Mouse (Mus musculus): ENCODE measurements around the gene Cbx8. TPM values are rescaled to one million over a fixed set of nuclear protein-coding genes. Genes with fewer than 3 reads are reported as not detected.

Gene Cbx8
- total RNA-seq, 2 experiments from 2014 or later = 1.4 to 1.8 TPM

DNA sequence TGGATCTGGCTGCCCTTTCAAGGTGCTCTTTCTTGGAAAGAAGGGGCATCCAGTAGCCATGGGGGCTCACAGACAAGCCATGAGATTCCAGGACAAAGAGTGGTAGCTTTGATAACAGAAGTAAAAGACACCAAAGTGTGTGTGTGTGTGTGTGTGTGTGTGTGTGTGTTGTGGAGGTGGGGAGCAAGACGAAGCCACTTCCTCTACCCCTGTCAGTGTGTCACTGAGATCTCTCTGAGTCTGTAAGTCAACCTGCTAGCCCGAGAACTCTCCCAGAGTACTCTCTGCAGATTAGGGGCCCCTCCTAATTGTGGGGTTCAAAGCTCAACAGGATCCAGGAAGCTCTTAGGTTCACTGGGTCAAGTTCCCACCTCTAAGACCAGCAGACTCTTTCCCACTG lies 9.6 kb upstream of the Cbx8 start:
- no peak for DNase-seq

GRCm38 (mm10) chr11:119048133-119048510 lies 7.4 kb upstream of the Cbx8 start:
- DNase-seq = no peak

- no peak for DNase-seq
These were observed 6.7 kb upstream of the Cbx8 start for GRCm38 (mm10) chr11:119047261-119048132.

- DNase-seq = peak; percentile 70
These were observed 6.0 kb upstream of the Cbx8 start for GRCm38 (mm10) chr11:119046601-119047245.

DNA sequence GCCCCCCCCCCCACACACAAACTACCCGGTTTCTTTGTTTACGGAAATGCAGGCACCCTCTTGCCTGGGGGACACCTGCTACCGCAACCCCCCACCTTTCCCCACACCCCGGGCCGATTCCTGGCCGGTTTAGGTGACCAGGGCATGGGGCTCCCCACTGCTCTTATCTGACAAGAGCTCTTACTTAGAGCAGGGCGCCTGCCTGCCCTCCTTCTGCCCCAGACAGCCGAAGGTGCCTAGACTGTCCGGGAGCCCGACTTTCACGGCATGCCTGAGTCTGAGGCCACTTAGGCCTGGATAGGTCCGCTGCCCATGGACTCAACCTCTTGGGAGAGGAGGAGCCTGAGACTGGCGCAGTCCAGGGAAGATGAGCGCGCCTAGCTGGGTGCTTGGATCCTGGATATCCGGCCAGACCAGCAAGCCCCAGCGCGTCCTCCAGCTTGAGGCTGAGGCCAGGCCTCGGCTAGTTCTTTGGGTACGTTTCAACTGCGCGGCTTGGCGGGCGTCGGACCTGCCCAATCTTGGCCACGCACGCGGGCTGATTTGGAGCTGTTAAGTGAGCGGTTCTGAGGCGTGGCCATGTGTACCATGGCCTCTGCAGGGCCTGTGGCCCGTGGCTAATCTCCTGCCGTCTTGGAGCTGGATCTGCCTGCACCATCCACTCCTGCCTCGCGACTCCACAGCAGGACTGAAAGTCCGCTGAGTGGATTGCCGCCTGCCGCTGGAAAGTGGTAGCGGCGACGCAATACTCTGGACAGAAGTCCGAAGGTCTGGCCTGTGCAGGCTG lies 4.0 kb upstream of the Cbx8 start:
- DNase-seq = no peak

- no peak for DNase-seq
These were observed 3.2 kb upstream of the Cbx8 start for GRCm38 (mm10) chr11:119043761-119044550.

DNA sequence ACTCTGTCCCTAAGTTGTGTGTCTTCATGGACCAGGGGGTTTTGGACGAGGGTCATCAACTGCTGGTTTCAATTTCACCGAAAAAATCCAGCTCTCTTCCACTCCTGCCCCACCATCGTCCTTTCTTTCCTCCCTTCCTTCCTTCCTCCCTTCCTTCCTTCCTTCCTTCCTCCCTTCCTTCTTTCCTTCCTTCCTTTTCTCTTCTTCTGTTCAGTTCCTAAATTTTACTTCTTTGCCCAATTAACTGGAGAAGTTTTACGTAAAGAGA lies 2.4 kb upstream of the Cbx8 start:
- DNase-seq = no peak

GRCm38 (mm10) chr11:119042466-119043272 lies 1.9 kb upstream of the Cbx8 start:
- no peak for DNase-seq

DNA sequence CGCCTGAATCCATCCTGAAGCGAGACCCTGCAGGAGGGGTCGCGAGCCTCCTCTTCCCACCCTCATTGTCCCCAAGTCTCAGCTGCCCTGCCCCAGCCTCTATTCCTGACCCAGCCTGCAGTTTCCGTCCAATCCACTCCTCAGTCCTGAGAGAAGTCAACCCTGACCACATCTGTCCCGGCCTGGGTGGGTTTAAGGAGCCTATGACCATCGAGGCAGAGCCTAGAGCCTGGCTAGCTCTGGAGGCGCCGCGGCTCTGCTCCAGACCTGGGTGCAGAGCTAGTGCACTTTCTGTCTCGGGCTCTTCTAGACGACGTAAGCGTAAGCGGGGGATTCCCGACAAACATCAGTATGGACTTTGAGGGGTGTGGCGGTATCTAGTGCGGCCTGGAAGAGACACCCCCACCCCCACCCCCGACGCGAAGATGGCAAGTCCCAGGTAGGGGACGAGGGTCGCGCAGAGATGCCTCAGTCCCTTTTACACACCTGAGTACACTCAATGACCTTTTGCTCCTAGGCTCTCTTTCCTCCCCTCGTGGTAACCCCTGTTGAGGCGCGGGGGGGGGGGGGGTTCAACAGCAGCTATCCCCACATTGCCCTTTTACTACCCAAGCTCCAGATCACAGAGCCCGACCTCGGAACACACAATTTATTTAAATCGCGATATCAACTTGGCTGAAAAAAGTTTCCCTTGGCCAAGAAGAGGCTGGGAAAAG lies 1.1 kb upstream of the Cbx8 start:
- no peak for DNase-seq

GRCm38 (mm10) chr11:119041325-119041716 lies 552 bp upstream of the Cbx8 start:
- peak; percentile 36 for DNase-seq

- DNase-seq = no peak
These were observed 847 bp downstream of the Cbx8 start for GRCm38 (mm10) chr11:119039732-119040512.

DNA sequence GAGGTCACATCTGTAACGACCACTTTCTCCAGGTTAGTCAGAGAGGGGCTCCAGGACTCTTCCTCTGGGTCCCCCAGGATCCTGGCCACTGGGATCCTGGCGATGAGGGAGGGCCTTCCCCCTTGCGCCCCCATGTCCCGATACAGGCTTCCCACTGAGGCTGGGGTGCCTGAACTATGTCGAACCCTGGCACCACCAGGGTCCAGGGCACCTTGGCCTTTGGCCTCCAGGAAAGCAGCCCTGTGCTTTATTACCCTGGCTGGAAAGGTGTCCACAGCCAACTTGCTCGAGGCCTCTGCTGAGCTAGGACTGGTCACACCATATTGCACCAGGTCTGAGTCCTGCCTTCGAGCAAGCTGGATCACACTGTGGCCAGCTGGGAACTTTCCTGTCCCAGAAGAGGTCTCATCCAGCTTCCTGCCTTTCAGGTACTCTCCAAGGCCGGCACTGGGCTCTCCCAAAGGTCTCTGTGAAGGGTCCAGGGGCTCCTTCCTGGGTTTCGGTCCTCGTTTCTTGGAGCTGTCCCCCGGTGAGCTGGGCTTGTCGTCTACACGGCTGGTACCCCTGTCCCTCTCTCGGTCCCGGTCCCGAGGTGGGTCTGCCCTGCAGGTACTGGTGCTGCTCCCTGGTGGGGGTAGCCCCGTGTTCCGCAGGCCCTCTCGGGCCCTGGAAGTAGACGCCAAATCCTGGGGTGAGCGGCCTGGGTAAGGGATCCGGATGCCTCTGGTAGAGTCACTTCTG lies 1.9 kb downstream of the Cbx8 start:
- no peak for DNase-seq

DNA sequence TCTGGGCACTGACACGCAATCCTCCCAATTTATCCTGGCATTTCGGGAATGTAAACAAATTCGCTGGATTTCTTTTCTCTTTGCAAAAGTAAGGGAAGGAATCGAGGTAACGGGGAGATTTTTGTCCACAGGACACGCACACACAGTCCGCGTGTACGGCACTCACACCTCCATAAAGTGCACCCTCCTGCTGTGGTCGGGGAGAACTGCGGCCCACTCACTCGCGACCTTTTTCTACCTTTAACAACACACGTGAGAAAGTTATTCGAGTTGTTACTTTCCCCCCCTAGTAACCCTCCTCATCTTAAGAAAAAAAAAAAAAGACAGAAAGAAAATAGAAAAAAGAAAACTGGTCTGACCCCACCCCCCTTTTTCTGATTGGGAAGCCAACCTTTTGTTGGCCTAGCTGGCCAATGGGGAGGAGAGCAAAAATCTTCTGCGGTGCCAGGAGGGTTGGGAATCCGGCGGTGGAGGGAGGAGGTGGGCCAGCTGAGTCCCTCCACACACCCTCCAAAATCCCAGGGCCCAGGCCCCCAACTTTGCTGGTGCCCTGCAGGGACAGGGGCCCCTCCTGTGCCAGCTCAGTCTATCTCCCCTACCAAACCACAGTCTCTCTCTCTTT lies 2.9 kb downstream of the Cbx8 start:
- no peak for DNase-seq

DNA sequence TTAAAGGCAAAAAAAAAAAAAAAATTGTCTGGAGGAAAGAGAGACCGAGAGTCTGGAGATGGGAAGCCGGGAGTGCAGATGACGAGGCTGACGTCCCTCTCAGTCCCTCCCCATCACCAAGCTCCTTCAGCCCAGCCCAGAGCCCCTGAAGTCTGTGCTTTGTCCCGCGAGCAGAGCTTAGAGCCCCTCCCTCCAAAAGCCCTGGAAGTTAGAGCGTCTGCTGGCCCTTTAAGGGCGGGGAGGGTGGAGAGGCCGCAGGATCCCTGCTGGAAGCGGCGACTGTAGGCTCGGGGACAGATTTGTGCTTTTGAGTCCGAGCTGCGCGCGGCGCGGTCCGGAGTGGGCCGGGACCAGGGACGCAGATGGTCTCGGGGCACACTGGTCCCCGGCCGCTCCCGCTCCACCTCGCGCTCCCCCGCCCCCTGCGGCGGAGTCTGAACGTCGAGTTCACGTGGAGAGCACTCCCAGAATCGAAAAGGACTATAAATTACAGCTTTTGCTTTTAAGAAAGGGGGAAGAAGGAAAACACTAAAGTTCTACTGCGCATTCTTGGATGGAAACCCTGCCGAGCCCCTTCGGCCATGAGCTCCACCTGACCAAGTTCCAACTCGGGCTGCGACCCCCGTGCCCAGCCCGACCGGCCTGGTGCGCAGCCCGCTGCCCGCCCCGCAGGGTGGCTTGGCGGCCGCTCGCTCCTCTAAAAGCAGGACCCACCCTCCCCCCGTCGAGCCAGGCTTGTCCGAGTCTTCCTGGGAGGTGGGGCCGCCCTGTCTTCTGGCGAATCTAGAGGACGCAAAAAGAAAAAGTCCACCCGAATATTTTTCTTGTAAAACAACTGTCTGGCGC lies 3.6 kb downstream of the Cbx8 start:
- DNase-seq = no peak

- no peak for DNase-seq
These were observed 4.3 kb downstream of the Cbx8 start for GRCm38 (mm10) chr11:119036447-119036846.

DNA sequence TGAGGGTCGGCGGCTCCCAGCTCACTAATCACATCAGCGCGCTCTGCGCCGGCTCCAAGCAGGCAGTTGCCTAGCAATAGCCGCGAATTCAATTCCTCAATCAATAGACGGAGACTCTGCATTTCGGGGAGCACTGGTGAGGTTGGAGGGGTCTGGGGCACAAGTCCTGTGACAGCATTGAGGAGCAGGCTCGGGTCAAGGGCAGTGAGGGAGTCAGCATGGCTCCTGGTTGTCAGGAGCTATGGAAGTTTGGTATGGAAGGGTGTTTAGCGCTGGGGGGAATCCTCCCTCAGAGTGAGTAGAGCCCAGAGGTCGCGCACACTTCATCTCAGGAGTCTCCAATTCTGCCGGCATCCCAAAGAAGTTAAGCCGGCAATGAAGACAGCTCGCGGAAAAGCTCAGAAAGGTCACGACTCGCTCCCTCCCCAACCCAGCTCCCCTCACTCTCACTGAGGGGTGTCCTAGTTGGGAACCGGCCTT lies 5.0 kb downstream of the Cbx8 start:
- no peak for DNase-seq

- DNase-seq = no peak
These were observed 5.6 kb downstream of the Cbx8 start for GRCm38 (mm10) chr11:119035094-119035685.

Data from gastrocnemius, postnatal 25 days (tissue).